Mouse (Mus musculus): ENCODE results near the gene Ndrg2.

- TF ChIP-seq GATA1 (IDR thresholded peaks at IDR 0.05; ENCODE audit: low read length) (no peak), TAL1 (IDR thresholded peaks at IDR 0.05; ENCODE audit: low read length) (no peak)
Measured at GRCm38 (mm10) chr14:51941577-51941976, 27.6 kb upstream of the Ndrg2 start.
